Mouse (Mus musculus) liver, adult 2 months (tissue): Measurements from ENCODE around the gene Drc7.

Experiments used
- CTCF ChIP-seq: fragments of 200-500 bp; IDR thresholded peaks from 2 replicates; pipeline ENCODE4 v1.5.1; 2011; ENCODE audit warnings: low read depth, low read length, control low read depth
- POLR2A ChIP-seq: fragments of 200-500 bp; IDR thresholded peaks from 2 replicates; pipeline ENCODE4 v1.6.1; 2011; ENCODE audit warnings: low read length, control low read depth; ENCODE audit not compliant: insufficient read depth; ENCODE audit errors: extremely low read depth

GRCm38 (mm10) chr8:95017451-95017850 lies 37.5 kb upstream of the Drc7 start, which contains the start of gene Adgrg3:
- TF ChIP-seq CTCF (no peak), POLR2A (no peak)
